Mouse (Mus musculus) T-helper 17 cell (primary cell): Measurements from ENCODE around the gene Izumo3.
"Not testable (repeated sequence)": the region's sequence is repeated elsewhere in the genome, so short reads cannot be mapped to it uniquely, and the experiment has no call there.

Experiments used
- in situ Hi-C, 2 experiments: fragments of 300-600 bp; cut with MboI, MseI; formaldehyde crosslinking; loops; 1 replicate in 1 of 2; 2 replicates in 1 of 2; pipeline ENCODE4 v1.15.1; 2025; ENCODE audit warnings: high pct_unique_total_duplicates in 2 of 2

Gene Izumo3

DNA sequence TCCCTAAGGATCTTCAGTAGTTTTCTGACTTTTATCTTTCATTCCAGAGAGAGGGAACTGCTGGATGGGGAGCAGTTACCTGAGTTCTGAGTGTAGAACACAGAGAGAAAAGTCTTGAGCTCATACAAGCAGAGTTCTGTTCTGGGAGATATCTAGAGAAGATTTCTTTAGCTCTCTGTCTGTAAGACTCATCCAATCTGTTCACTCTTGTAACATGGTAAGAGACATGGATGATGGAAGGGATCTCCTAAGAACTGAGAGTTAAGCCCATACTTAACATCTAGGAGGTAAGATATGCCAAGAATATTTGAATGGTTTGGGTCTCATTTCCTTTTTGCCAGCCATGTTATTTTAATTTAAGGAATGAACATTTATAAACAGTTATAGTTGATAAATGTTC is at the start of gene Izumo3:
Gene Izumo3 (minus strand): TSS at position 101 of the 400 bp plus-strand sequence.
- in situ Hi-C loops: loop anchor here in 1 of 2 experiments (10.0 kb wide), 1 partner anchor 262 kb away; no protein-coding TSS in a partner anchor

- in situ Hi-C loops: not testable (repeated sequence)
These were observed 44.6 kb upstream of the Izumo3 start, which contains the start of gene Gm12666 for GRCm38 (mm10) chr4:92191649-92192048. Gm12666 (minus strand) TSS chr4:92191749.

GRCm38 (mm10) chr4:92152646-92153045 is 5.6 kb upstream of the Izumo3 start:
- in situ Hi-C loops: no loop called here

- in situ Hi-C loops: no loop called here
These were observed 35.5 kb downstream of the Izumo3 start for GRCm38 (mm10) chr4:92111390-92111988.

DNA sequence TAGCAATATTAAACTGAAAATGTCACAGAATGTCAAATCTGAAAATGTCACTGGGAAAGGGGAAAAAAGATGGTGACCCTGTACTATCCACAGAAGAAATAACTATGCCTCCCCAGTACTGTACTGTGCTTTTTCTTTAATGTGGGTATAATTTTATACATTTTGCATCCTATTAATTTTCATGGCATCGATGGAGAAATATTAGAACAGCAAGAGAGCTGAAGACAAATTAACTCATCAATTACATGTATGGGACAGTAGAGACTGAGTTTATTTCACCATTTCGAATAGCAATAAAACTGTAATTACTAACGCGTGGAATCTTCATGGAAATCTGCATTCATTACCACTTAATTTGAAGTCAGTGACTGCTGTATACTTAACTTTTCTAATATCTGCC is 49.6 kb downstream of the Izumo3 start:
- in situ Hi-C loops: no loop called here

DNA sequence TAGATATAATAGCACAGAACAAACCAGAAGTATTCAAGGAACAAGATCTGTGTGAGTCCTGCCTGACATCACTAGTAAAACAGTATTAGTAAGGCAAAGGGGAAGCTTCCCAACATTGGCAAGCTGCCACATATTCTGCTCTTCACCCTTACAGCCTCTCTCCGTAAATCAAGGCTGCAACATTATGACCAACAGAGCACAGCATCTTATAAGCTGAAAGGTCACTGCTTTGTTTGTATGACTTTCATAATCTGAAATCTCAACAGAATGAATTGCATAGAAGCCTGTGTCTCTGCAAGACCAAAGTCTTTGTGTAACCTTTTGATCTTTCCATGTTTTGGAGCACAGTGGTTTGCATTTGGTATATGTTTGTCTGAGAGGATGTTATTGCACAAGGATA is 51.1 kb downstream of the Izumo3 start:
- in situ Hi-C loops: no loop called here
